Mouse (Mus musculus): ENCODE measurements around the gene Wbp2.

GRCm38 (mm10) chr11:116059691-116060025 lies 27.1 kb downstream of the Wbp2 start:
- no peak for TF ChIP-seq CTCF (IDR thresholded peaks at IDR 0.05; ENCODE audit: low read depth)
- no peak for TF ChIP-seq EP300 (IDR thresholded peaks at IDR 0.05; ENCODE audit: low read depth)
